Mouse (Mus musculus) kidney, embryonic 16.5 days (tissue): ENCODE results near the gene Zfp36. TPM values are rescaled to one million over a fixed set of nuclear protein-coding genes. Genes with fewer than 3 reads are reported as not detected.

Experiments used
- ATAC-seq: fragments of 200-750 bp; cut with Nextera tagmentation; 2 replicates; pipeline ENCODE4 v1.8.0; 2017; ENCODE audit warnings: moderate TSS enrichment; ENCODE audit not compliant: low FRiP score, low TSS enrichment
- H3K27ac ChIP-seq: fragments of 300-500 bp; sonication (generic); 2 replicates; pipeline ENCODE4 v1.5.1; 2014; ENCODE audit warnings: low read length
- H3K27me3 ChIP-seq: fragments of 300-500 bp; sonication (generic); 2 replicates; pipeline ENCODE4 v1.6.1; 2014; ENCODE audit warnings: low read length, control low read depth, mixed read lengths; ENCODE audit not compliant: insufficient read depth
- H3K36me3 ChIP-seq: fragments of 300-500 bp; sonication (generic); 2 replicates; pipeline ENCODE4 v1.6.1; 2014; ENCODE audit warnings: low read length, control low read depth, mixed read lengths; ENCODE audit not compliant: insufficient read depth
- H3K4me1 ChIP-seq: fragments of 300-500 bp; sonication (generic); 2 replicates; pipeline ENCODE4 v1.6.1; 2014; ENCODE audit warnings: low read length, control low read depth, mixed read lengths; ENCODE audit not compliant: insufficient read depth
- H3K4me2 ChIP-seq: fragments of 300-500 bp; sonication (generic); replicated peaks from 2 replicates; pipeline ENCODE4 v1.6.1; 2014; ENCODE audit warnings: low read depth, low read length
- H3K4me3 ChIP-seq: fragments of 300-500 bp; sonication (generic); 2 replicates; pipeline ENCODE4 v1.5.1; 2014; ENCODE audit warnings: mild to moderate bottlenecking, low read length
- H3K9ac ChIP-seq: fragments of 300-500 bp; sonication (generic); replicated peaks from 2 replicates; pipeline ENCODE4 v1.6.1; 2014; ENCODE audit warnings: low read length
- H3K9me3 ChIP-seq: fragments of 300-500 bp; sonication (generic); 2 replicates; pipeline ENCODE4 v1.6.1; 2016; ENCODE audit warnings: low read length, control low read depth
- WGBS: fragments of 180-500 bp; shearing (Covaris S2); extraction: QIAGEN DNeasy Blood & Tissue Kit; methylation state at CpG from one replicate; pipeline ENCODE4 v1.1.7; 2014; 5-methylcytosine and 5-hydroxymethylcytosine counted together
- polyA plus RNA-seq: library from polyadenylated mRNA; unstranded; fragments of >200 nt; fragmentation: Nextera tagmentation; extraction: Ambion mirVana; gene quantifications from 2 replicates; pipeline ENCODE4 v1.2.1, GENCODE M21; 2015

Zfp36 gene
- polyA plus RNA-seq, 1 experiment from 2014 or later, result 16.1 TPM

GRCm38 (mm10) chr7:28347746-28348145 is 32.3 kb downstream of the Zfp36 start:
- no peak for ATAC-seq

GRCm38 (mm10) chr7:28344637-28345036 is 35.4 kb downstream of the Zfp36 start:
- H3K36me3 ChIP-seq, result no peaks in the 10 kb centered on the region
- peaks cover 13% of the 10 kb centered on the region for H3K4me1 ChIP-seq
- ATAC-seq, result no peak
- no peak overlapping the region for H3K4me2 ChIP-seq
- WGBS, result 5% methylated on average over 4 of the region's 4 CpGs
- H3K9ac ChIP-seq, result no peak overlapping the region
- no peaks in the 10 kb centered on the region for H3K9me3 ChIP-seq
- H3K27me3 ChIP-seq, result no peaks in the 10 kb centered on the region
- H3K4me3 ChIP-seq, result no peak overlapping the region
- no peak overlapping the region for H3K27ac ChIP-seq

More at GRCm38 (mm10) chr7:28347746-28348145, 32.3 kb downstream of the Zfp36 start:
- H3K4me2 ChIP-seq, result no peak overlapping the region
- H3K4me1 ChIP-seq, result peaks cover 15% of the 10 kb centered on the region
- WGBS, result 54% methylated on average over 3 of the region's 3 CpGs
- no peaks in the 10 kb centered on the region for H3K9me3 ChIP-seq
- no peaks in the 10 kb centered on the region for H3K27me3 ChIP-seq
- H3K36me3 ChIP-seq, result peaks cover 10% of the 10 kb centered on the region; the same call in 1 of the 2 replicates
- H3K27ac ChIP-seq, result no peak overlapping the region
- H3K9ac ChIP-seq, result no peak overlapping the region
- no peak overlapping the region for H3K4me3 ChIP-seq

DNA sequence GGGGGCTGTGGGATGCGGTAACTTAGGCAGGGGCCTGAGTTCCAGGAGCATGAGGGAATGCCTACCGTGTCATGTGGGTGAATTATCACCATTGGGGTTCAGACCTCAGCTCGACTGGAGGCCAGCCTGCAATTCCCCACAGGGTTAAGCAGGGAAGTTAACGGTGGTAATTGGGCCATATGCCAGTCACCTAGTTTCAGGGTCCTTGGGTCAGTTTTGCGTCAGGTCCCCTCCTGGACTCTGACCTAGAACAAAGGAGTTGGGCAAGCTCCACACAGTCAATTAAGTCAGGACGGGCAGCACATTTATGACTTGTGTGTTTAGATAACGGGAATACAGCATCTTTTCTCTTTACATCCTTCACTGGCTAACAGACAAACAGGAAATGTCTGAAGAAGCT is 38.7 kb downstream of the Zfp36 start:
- Histone ChIP-seq H3K9me3 (no peaks in the 10 kb centered on the region), H3K27me3 (no peaks in the 10 kb centered on the region), H3K9ac (peak overlapping the region; percentile 35; the same call in 1 of the 2 replicates), H3K4me2 (0 out of 2 replicates have a peak overlapping the region, but pooled peaks have one; percentile 12), H3K36me3 (no peaks in the 10 kb centered on the region), H3K4me3 (no peak overlapping the region), H3K4me1 (peaks cover 26% of the 10 kb centered on the region), H3K27ac (peak overlapping the region; percentile 56)
- 10% methylated on average over 7 of the region's 7 CpGs for WGBS
- no peak for ATAC-seq

DNA sequence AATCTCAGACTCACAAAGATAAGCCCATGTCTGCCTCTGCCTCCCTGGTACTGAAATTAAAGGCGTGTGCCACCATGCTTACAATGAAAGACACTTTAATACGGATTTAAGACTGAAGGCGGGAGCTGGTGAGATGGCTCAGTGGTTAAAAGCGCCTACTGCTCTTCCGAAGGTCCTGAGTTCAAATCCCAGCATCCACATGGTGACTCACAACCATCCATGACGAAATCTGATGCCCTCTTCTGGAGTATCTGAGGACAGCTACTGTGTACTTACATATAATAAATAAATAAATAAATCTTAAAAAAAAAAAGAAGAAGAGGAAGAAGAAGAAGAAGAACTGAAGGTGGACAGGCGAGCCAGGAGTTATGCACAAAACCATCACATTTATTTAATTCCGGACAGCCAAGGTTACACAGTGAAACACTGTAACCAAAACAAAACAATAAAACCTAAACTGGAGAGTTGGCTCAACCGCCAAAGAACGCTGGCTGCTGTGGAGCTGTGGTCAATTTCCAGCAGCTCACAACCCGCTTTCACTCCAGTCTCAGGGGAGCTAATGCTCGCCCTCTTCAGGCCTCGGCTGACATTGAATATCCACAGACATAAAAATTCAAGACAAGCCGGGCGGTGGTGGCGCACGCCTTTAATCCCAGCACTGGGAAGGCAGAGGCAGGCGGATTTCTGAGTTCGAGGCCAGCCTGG is 40.7 kb downstream of the Zfp36 start:
- no peak for ATAC-seq
- 70% methylated on average over 19 of the region's 19 CpGs for WGBS
- H3K4me1 ChIP-seq, result peaks cover 26% of the 10 kb centered on the region

DNA sequence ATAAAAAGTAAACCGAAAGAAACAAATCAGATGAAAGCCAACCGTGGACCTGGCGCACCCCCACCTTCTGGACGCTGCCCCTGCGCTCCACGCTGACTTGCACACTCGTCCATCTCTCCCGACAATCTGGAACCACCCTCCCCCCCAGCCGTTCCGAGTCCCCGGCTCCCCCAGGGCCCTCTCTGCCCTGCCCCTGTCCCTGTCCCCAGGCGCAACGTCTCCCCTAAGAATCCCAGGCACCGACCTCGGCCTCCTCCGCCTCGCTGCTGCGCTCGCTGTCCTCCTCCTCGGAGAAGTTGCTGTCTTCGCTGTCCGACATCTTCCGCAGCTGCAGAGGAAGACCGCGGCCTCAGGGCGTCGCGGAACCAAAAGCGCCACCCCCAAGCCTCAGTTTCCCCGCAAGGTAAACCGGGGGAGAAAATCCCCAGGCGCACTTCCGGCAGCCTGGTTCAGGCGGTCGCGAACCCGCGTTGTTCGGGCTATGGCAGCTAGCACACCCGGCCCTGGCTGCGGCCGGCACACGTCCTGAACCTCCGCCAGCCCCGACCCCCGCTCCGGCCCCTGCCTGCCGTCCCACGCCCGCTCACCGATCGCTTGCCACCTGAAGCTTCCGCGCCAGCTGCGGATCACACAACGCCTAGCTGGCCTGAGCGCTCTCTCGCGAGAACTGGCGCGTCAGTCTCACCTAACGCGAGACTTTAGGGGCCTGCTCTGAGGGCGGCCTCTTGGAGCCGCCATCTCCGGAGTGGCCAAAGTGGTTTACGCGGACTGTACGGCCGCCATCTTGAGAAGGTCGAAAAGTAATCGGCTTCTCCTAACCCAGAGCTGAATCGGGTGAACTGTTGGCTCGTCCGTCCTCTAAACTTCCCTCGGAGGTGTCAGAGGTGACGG is 41.7 kb downstream of the Zfp36 start, which contains the start of gene Supt5:
TSS of gene Supt5 (minus strand) at position 639 of the 891 bp plus-strand sequence.
- Histone ChIP-seq H3K4me2 (peak within 1 kb of the TSS; percentile 93), H3K27ac (peak within 1 kb of the TSS; percentile 97), H3K9ac (peak within 1 kb of the TSS; percentile 99), H3K4me3 (peak within 1 kb of the TSS; percentile 100), H3K27me3 (no peaks in the 10 kb centered on the region), H3K9me3 (no peaks in the 10 kb centered on the region), H3K4me1 (peaks cover 26% of the 10 kb centered on the region), H3K36me3 (no peaks in the 10 kb centered on the region)
- WGBS, result under 1% methylated on average over 77 of the region's 77 CpGs
- ATAC-seq, result peak; percentile 99

More for the DNA sequence above, 40.7 kb downstream of the Zfp36 start:
- Histone ChIP-seq H3K9me3 (no peaks in the 10 kb centered on the region), H3K4me2 (peak overlapping the region; percentile 93), H3K27me3 (no peaks in the 10 kb centered on the region), H3K27ac (peak overlapping the region; percentile 97), H3K9ac (peak overlapping the region; percentile 99), H3K4me3 (peak overlapping the region; percentile 100), H3K36me3 (no peaks in the 10 kb centered on the region)

- WGBS, result 88% methylated on average over 2 of the region's 2 CpGs
- Histone ChIP-seq H3K4me2 (no peak overlapping the region), H3K9me3 (no peaks in the 10 kb centered on the region), H3K4me1 (peaks cover 14% of the 10 kb centered on the region), H3K27me3 (no peaks in the 10 kb centered on the region), H3K36me3 (peaks cover 9% of the 10 kb centered on the region), H3K9ac (no peak overlapping the region), H3K27ac (no peak overlapping the region), H3K4me3 (no peak overlapping the region)
- no peak for ATAC-seq
Measured at GRCm38 (mm10) chr7:28335471-28335870, 44.6 kb downstream of the Zfp36 start.

- no peaks in the 10 kb centered on the region for H3K9me3 ChIP-seq
- 90% methylated on average over 4 of the region's 4 CpGs for WGBS
- no peak for ATAC-seq
- no peaks in the 10 kb centered on the region for H3K27me3 ChIP-seq
- H3K4me1 ChIP-seq, result peaks cover 14% of the 10 kb centered on the region
- H3K4me2 ChIP-seq, result no peak overlapping the region
- no peak overlapping the region for H3K9ac ChIP-seq
- no peak overlapping the region for H3K27ac ChIP-seq
- H3K36me3 ChIP-seq, result peaks cover 16% of the 10 kb centered on the region
- no peak overlapping the region for H3K4me3 ChIP-seq
Measured at GRCm38 (mm10) chr7:28334534-28334933, 45.5 kb downstream of the Zfp36 start.

DNA sequence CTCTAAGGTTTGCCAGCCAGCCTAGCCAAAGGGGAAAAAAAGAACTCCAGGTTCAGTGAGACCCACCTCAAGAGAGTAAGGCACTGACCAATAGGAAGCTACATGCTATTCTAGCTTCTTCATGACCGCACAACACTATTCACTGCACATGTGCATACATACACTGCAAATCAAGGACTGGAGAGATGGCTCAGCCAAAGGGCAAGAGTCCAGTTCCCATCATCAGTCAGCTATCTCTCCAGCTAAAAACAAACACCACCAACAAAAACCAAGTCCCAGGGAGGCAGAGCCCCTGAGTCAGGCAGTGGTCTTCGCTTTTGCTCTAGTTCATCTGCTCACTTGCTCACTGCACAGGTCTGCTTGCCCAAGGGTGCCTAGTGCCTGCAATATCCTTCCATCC is 51.8 kb downstream of the Zfp36 start:
- H3K9me3 ChIP-seq, result no peaks in the 10 kb centered on the region
- H3K4me2 ChIP-seq, result no peak overlapping the region
- 97% methylated on average over 2 of the region's 2 CpGs for WGBS
- H3K36me3 ChIP-seq, result peaks cover 74% of the 10 kb centered on the region
- no peaks in the 10 kb centered on the region for H3K27me3 ChIP-seq
- no peak for ATAC-seq
- H3K4me3 ChIP-seq, result no peak overlapping the region
- no peak overlapping the region for H3K9ac ChIP-seq
- no peak overlapping the region for H3K27ac ChIP-seq
- H3K4me1 ChIP-seq, result no peaks in the 10 kb centered on the region
